Mouse (Mus musculus) activated CD4-positive, CD25-positive, alpha-beta regulatory T cell, adult 4 months (primary cell): ENCODE measurements around the gene Trip4. TPM values are rescaled to one million over a fixed set of nuclear protein-coding genes. Genes with fewer than 3 reads are reported as not detected.

Source experiments
- ATAC-seq: one replicate; pipeline ENCODE4 v1.8.0; 2017
- polyA plus RNA-seq, 2 experiments: library from polyadenylated mRNA; unstranded; fragments of 100-300 nt; shearing (Covaris generic); gene quantifications; one replicate each; pipeline ENCODE4 v1.2.1; 2017

The Trip4 gene
- polyA plus RNA-seq, 2 experiments from 2014 or later: 36.1 to 38.1 TPM

GRCm38 (mm10) chr9:65834628-65835354 lies 73.8 kb downstream of the Trip4 start:
- ATAC-seq: no peak

GRCm38 (mm10) chr9:65833640-65834039 lies 75.0 kb downstream of the Trip4 start:
- ATAC-seq: no peak

GRCm38 (mm10) chr9:65833230-65833629 lies 75.4 kb downstream of the Trip4 start:
- no peak for ATAC-seq

- no peak for ATAC-seq
Observed at GRCm38 (mm10) chr9:65832041-65832440, 76.6 kb downstream of the Trip4 start.

- ATAC-seq: no peak
Observed at GRCm38 (mm10) chr9:65831164-65831563, 77.4 kb downstream of the Trip4 start.

- no peak for ATAC-seq
Observed at GRCm38 (mm10) chr9:65830255-65830654, 78.3 kb downstream of the Trip4 start.

- ATAC-seq: no peak
Observed at GRCm38 (mm10) chr9:65829410-65829809, 79.2 kb downstream of the Trip4 start.

GRCm38 (mm10) chr9:65828511-65828910 lies 80.1 kb downstream of the Trip4 start:
- no peak for ATAC-seq

- no peak for ATAC-seq
Observed at GRCm38 (mm10) chr9:65828016-65828403, 80.6 kb downstream of the Trip4 start.

- peak; percentile 15 for ATAC-seq
Observed at GRCm38 (mm10) chr9:65827344-65828015, 81.1 kb downstream of the Trip4 start, which contains the start of gene Zfp609. Gene Zfp609, minus strand, starts transcription at chr9:65827564.

GRCm38 (mm10) chr9:65826588-65827343 lies 81.8 kb downstream of the Trip4 start:
- peak; percentile 50 for ATAC-seq

GRCm38 (mm10) chr9:65826226-65826587 lies 82.4 kb downstream of the Trip4 start:
- ATAC-seq: no peak

GRCm38 (mm10) chr9:65823716-65824462 lies 84.7 kb downstream of the Trip4 start:
- no peak for ATAC-seq

GRCm38 (mm10) chr9:65822011-65822410 lies 86.6 kb downstream of the Trip4 start:
- no peak for ATAC-seq

GRCm38 (mm10) chr9:65820301-65820700 lies 88.3 kb downstream of the Trip4 start:
- ATAC-seq: no peak

- ATAC-seq: no peak
Observed at GRCm38 (mm10) chr9:65818402-65818801, 90.2 kb downstream of the Trip4 start.

GRCm38 (mm10) chr9:65812841-65813240 lies 95.8 kb downstream of the Trip4 start:
- no peak for ATAC-seq

- no peak for ATAC-seq
Observed at GRCm38 (mm10) chr9:65811784-65812183, 96.8 kb downstream of the Trip4 start.

GRCm38 (mm10) chr9:65807818-65808217 lies 100.8 kb downstream of the Trip4 start:
- no peak for ATAC-seq

GRCm38 (mm10) chr9:65807251-65807650 lies 101.3 kb downstream of the Trip4 start:
- ATAC-seq: no peak

- ATAC-seq: no peak
Observed at GRCm38 (mm10) chr9:65799770-65800169, 108.8 kb downstream of the Trip4 start.

GRCm38 (mm10) chr9:65795651-65796050 lies 112.9 kb downstream of the Trip4 start:
- ATAC-seq: no peak

GRCm38 (mm10) chr9:65794313-65794712 lies 114.3 kb downstream of the Trip4 start:
- no peak for ATAC-seq
